Mouse (Mus musculus): ENCODE data around the gene Bmp6. TPM values are rescaled to one million over a fixed set of nuclear protein-coding genes. Genes with fewer than 3 reads are reported as not detected.

Bmp6 gene
- polyA plus RNA-seq, 1 experiment: 3.3 TPM

- Histone ChIP-seq H3K4me3 (replicated peaks; ENCODE audit: control insufficient read depth, low read depth, low read length) (peak overlapping the region; percentile 87), H3K27ac (ENCODE audit: control insufficient read depth, insufficient read depth, low read depth, low read length, poor library complexity) (peak overlapping the region; percentile 88), H3K4me1 (ENCODE audit: control insufficient read depth, insufficient read depth, low read length) (no peaks in the 10 kb centered on the region; the same call in 1 of the 2 replicates)
- WGBS: 22% methylated on average over 15 of the region's 15 CpGs
- TF ChIP-seq CTCF (IDR thresholded peaks at IDR 0.05; ENCODE audit: control insufficient read depth, insufficient read depth, low read length) (no peak), POLR2A (IDR thresholded peaks at IDR 0.05; ENCODE audit: borderline replicate concordance, control insufficient read depth, low read depth, low read length) (no peak)
Measured at GRCm38 (mm10) chr13:38527041-38527796, 182.3 kb downstream of the Bmp6 start.

- H3K4me3 ChIP-seq (replicated peaks; ENCODE audit: control insufficient read depth, low read depth, low read length): peak overlapping the region; percentile 87
- TF ChIP-seq CTCF (IDR thresholded peaks at IDR 0.05; ENCODE audit: control insufficient read depth, insufficient read depth, low read length) (no peak), POLR2A (IDR thresholded peaks at IDR 0.05; ENCODE audit: borderline replicate concordance, control insufficient read depth, low read depth, low read length) (peak; percentile 41; the same call in 1 of the 2 replicates)
- WGBS: under 1% methylated on average over 87 of the region's 87 CpGs
- H3K4me1 ChIP-seq (ENCODE audit: control insufficient read depth, insufficient read depth, low read length): no peaks in the 10 kb centered on the region; the same call in 1 of the 2 replicates
- H3K27ac ChIP-seq (ENCODE audit: control insufficient read depth, insufficient read depth, low read depth, low read length, poor library complexity): peak overlapping the region; percentile 88
Measured at GRCm38 (mm10) chr13:38527797-38528650, 183.1 kb downstream of the Bmp6 start.

DNA sequence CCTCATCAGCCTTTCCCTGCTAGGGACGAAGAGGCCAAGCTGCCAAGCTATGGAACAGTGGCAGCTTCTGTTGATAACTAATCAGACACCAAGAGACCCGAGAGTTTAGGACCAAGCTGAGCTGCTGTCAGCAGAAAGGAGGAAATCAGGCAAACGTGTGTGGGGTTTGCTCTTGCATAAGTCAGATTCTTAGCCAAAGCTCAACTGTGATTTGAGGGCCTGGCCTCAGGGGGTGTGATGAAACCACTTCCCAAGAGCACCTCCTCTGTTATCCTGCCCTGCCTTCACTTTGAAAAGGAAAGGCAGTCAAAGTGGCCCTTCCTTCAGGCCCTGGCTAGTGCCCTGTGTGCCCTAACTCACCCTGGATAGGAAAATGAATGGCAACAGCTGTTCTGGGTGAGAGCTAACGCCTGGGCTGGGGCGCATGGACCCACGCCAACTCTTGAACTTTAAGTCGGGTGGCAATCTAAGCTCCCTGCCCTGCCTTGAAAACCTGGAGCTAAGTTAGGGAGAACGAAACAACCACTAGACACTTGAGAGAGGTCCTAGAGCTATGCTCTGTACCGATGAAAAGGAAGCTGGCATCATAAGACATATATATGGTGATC, 183.9 kb downstream of the Bmp6 start, which contains the start of gene Txndc5:
Gene Txndc5, minus strand, starts transcription at position 138 of the 608 bp plus-strand sequence.
- Histone ChIP-seq H3K27ac (ENCODE audit: control insufficient read depth, insufficient read depth, low read depth, low read length, poor library complexity) (peak within 1 kb of the TSS; percentile 88), H3K4me1 (ENCODE audit: control insufficient read depth, insufficient read depth, low read length) (no peaks in the 10 kb centered on the region; the same call in 1 of the 2 replicates), H3K4me3 (replicated peaks; ENCODE audit: control insufficient read depth, low read depth, low read length) (peak within 1 kb of the TSS; percentile 87)
- TF ChIP-seq POLR2A (IDR thresholded peaks at IDR 0.05; ENCODE audit: borderline replicate concordance, control insufficient read depth, low read depth, low read length): no peak
- TF ChIP-seq CTCF (IDR thresholded peaks at IDR 0.05; ENCODE audit: control insufficient read depth, insufficient read depth, low read length): no peak
- 38% methylated on average over 9 of the region's 9 CpGs for WGBS

DNA sequence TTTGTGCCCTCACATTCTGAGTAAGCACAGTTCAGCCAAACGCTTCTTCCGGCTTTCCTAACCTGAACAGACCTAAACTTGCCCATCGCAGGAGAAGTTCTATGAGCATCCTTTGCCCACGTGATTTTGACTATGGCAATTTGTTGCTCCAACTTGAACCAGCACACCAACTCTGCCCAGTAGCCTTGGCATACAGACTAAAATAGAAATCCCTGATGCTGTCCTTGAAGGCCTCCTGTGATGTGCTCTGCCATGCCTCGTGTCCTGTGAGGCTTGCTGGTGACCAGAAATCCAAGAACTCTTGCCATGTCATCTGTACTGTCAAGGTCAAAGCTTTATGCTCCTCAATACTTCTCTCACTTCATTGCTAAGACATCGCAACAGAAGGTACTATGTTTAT, 184.7 kb downstream of the Bmp6 start:
- Histone ChIP-seq H3K4me3 (replicated peaks; ENCODE audit: control insufficient read depth, low read depth, low read length) (no peak overlapping the region), H3K27ac (ENCODE audit: control insufficient read depth, insufficient read depth, low read depth, low read length, poor library complexity) (no peak overlapping the region), H3K4me1 (ENCODE audit: control insufficient read depth, insufficient read depth, low read length) (no peaks in the 10 kb centered on the region; the same call in 1 of the 2 replicates)
- TF ChIP-seq POLR2A (IDR thresholded peaks at IDR 0.05; ENCODE audit: borderline replicate concordance, control insufficient read depth, low read depth, low read length): no peak
- TF ChIP-seq CTCF (IDR thresholded peaks at IDR 0.05; ENCODE audit: control insufficient read depth, insufficient read depth, low read length): no peak
- 83% methylated on average over 6 of the region's 6 CpGs for WGBS

DNA sequence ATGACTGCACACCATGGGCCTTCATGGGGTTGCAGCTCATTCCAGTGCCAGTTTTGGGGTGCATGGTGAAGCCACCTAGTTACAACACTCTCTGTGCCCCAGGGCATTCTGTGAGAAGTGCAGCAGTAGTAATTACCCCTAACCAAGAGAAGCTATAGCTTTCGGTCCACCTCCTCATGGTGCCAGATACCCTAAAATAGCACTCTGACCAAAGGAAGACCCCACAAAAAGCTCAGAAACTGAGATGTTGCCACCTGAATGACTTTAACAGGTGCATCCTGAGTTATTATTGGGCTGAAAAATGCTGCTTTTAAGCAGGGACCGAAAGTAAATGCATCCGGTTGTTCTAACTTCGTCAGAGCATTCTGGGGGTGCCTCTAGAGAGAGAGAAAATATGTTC, 186.6 kb downstream of the Bmp6 start:
- H3K4me3 ChIP-seq (replicated peaks; ENCODE audit: control insufficient read depth, low read depth, low read length): no peak overlapping the region
- no peak for TF ChIP-seq POLR2A (IDR thresholded peaks at IDR 0.05; ENCODE audit: borderline replicate concordance, control insufficient read depth, low read depth, low read length)
- no peak for TF ChIP-seq CTCF (IDR thresholded peaks at IDR 0.05; ENCODE audit: control insufficient read depth, insufficient read depth, low read length)
- WGBS: 77% methylated on average over 4 of the region's 4 CpGs
- no peak overlapping the region for H3K27ac ChIP-seq (ENCODE audit: control insufficient read depth, insufficient read depth, low read depth, low read length, poor library complexity)
- H3K4me1 ChIP-seq (ENCODE audit: control insufficient read depth, insufficient read depth, low read length): no peaks in the 10 kb centered on the region; the same call in 1 of the 2 replicates

GRCm38 (mm10) chr13:38533461-38533860, 188.6 kb downstream of the Bmp6 start:
- no peak for TF ChIP-seq POLR2A (IDR thresholded peaks at IDR 0.05; ENCODE audit: borderline replicate concordance, control insufficient read depth, low read depth, low read length)
- TF ChIP-seq CTCF (IDR thresholded peaks at IDR 0.05; ENCODE audit: control insufficient read depth, insufficient read depth, low read length): no peak
- no peaks in the 10 kb centered on the region; the same call in 1 of the 2 replicates for H3K4me1 ChIP-seq (ENCODE audit: control insufficient read depth, insufficient read depth, low read length)
- H3K4me3 ChIP-seq (replicated peaks; ENCODE audit: control insufficient read depth, low read depth, low read length): no peak overlapping the region
- H3K27ac ChIP-seq (ENCODE audit: control insufficient read depth, insufficient read depth, low read depth, low read length, poor library complexity): no peak overlapping the region
- 83% methylated on average over 10 of the region's 10 CpGs for WGBS

DNA sequence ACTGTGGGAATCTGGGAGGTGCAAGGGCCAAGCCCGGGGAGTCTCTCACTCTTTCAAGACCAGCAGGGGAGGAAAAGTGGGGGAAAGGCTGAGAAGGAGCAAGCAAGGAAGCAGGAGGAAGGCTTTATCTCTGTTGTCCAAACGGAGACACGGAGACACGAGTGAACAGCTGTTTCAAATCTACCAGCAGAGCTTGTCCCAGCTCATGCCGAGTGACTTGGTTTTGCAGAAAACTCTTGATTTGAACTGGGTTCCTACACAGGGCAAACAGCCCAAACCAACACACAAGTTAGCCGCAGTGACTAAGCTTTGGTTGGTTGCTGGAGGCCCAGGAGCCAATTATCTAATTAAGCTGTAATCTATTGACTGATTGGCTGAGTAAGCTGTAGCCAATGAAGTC, 189.1 kb downstream of the Bmp6 start:
- no peaks in the 10 kb centered on the region for H3K4me1 ChIP-seq (ENCODE audit: control insufficient read depth, insufficient read depth, low read length)
- no peak for TF ChIP-seq CTCF (IDR thresholded peaks at IDR 0.05; ENCODE audit: control insufficient read depth, insufficient read depth, low read length)
- TF ChIP-seq POLR2A (IDR thresholded peaks at IDR 0.05; ENCODE audit: borderline replicate concordance, control insufficient read depth, low read depth, low read length): no peak
- WGBS: 62% methylated on average over 6 of the region's 6 CpGs

More for the DNA sequence above, 189.1 kb downstream of the Bmp6 start:
- no peak overlapping the region for H3K27ac ChIP-seq (ENCODE audit: control insufficient read depth, insufficient read depth, low read depth, low read length, poor library complexity)
- H3K4me3 ChIP-seq (replicated peaks; ENCODE audit: control insufficient read depth, low read depth, low read length): no peak overlapping the region
